Mouse (Mus musculus) myocyte (in vitro differentiated cells): ENCODE measurements at regions not wholly inside any gene's neighbourhood (a gene's known extent, or its start where the extent isn't known, plus 50 kb on each side); places are given as distances from the start of the nearest gene placed in this dataset.

Experiments used
- MYOG ChIP-seq, 3 experiments: IDR thresholded peaks; one replicate each; pipeline ENCODE4 v1.6.1; 2011; ENCODE audit warnings: control low read depth in 2 of 3, low read depth in 2 of 3, mild to moderate bottlenecking in 2 of 3; ENCODE audit not compliant: insufficient read length in 2 of 3, control insufficient read depth in 1 of 3, insufficient read depth in 1 of 3
- POLR2A ChIP-seq: IDR thresholded peaks from one replicate; pipeline ENCODE4 v1.6.1; 2011; ENCODE audit warnings: low read depth, mild to moderate bottlenecking, control low read depth, moderate library complexity; ENCODE audit not compliant: insufficient read length

DNA sequence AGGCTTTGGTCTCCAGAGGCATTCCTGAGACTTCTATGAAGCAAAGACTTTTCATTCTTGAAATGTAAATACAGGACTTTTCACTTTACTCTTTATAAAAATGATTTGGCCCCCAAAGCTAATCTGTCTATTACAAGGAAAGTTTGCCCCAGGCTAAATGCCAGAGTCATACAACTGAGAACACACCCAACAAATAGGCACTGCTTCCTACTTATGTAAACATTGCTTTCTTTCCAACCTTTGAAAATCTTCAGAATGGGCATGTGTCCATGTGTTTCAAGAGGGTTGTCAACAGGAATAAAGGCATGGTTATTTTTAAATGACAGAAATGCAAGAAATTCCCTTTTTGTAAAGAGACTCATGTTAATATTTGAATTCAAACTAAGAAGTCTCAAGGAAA, 248.4 kb downstream of the Lpin1 start:
- TF ChIP-seq MYOG (IDR thresholded peaks at IDR 0.05; ENCODE audit: control insufficient read depth in 1 of 3, insufficient read depth in 1 of 3, insufficient read length in 2 of 3, low read depth in 2 of 3) (no peak), POLR2A (no peak)
